Mouse (Mus musculus) ES-Bruce4 (cell line): ENCODE data around the gene Kpna2. TPM values are rescaled to one million over a fixed set of nuclear protein-coding genes. Genes with fewer than 3 reads are reported as not detected.

ENCODE experiments used
- H3K27ac ChIP-seq: 2 replicates; pipeline ENCODE4 v1.5.1; 2012; ENCODE audit warnings: low read length, inconsistent platforms; ENCODE audit not compliant: insufficient read depth
- H3K27me3 ChIP-seq: 2 replicates; pipeline ENCODE4 v1.6.1; 2012; ENCODE audit warnings: mild to moderate bottlenecking, low read length, inconsistent platforms; ENCODE audit not compliant: control insufficient read depth, poor library complexity, insufficient read depth, severe bottlenecking
- H3K36me3 ChIP-seq: 2 replicates; pipeline ENCODE4 v1.6.1; 2012; ENCODE audit warnings: inconsistent platforms, mild to moderate bottlenecking, low read length, moderate library complexity; ENCODE audit not compliant: control insufficient read depth, poor library complexity, insufficient read depth, severe bottlenecking
- H3K4me1 ChIP-seq: one replicate; pipeline ENCODE4 v1.8.1; 2011; ENCODE audit warnings: low read length; ENCODE audit not compliant: control insufficient read depth, insufficient read depth
- H3K4me3 ChIP-seq: 2 replicates; pipeline ENCODE4 v1.5.1; 2011; ENCODE audit warnings: low read depth, mild to moderate bottlenecking, low read length
- H3K9ac ChIP-seq: 2 replicates; pipeline ENCODE4 v1.6.1; 2012; ENCODE audit warnings: low read depth, mild to moderate bottlenecking, inconsistent platforms; ENCODE audit not compliant: poor library complexity, severe bottlenecking
- H3K9me3 ChIP-seq: replicated peaks from 2 replicates; pipeline ENCODE4 v1.6.1; 2012; ENCODE audit warnings: mild to moderate bottlenecking, low read length, inconsistent platforms; ENCODE audit not compliant: control insufficient read depth, poor library complexity, insufficient read depth, severe bottlenecking
- CTCF ChIP-seq: IDR thresholded peaks from one replicate; pipeline ENCODE4 v1.8.1; 2011; ENCODE audit warnings: low read depth, low read length
- EP300 ChIP-seq: IDR thresholded peaks from 2 replicates; pipeline ENCODE4 v1.6.1; 2011; ENCODE audit warnings: low read depth, low read length; ENCODE audit not compliant: insufficient read depth
- POLR2A ChIP-seq: IDR thresholded peaks from one replicate; pipeline ENCODE4 v1.8.1; 2011; ENCODE audit warnings: low read length; ENCODE audit not compliant: insufficient read depth
- polyA plus RNA-seq: library from polyadenylated mRNA; stranded (reverse); fragments of >200 nt; gene quantifications from 2 replicates; pipeline ENCODE4 v1.2.4, GENCODE M21; 2011; ENCODE audit warnings: low read depth; ENCODE audit not compliant: missing spikeins, insufficient read depth, insufficient read length

The Kpna2 gene
- polyA plus RNA-seq, 1 experiment = 487 TPM

- no peak overlapping the region for H3K9ac ChIP-seq
- H3K36me3 ChIP-seq = no peaks in the 10 kb centered on the region
- no peak overlapping the region for H3K4me3 ChIP-seq
- no peaks in the 10 kb centered on the region; the same call in 1 of the 2 replicates for H3K27me3 ChIP-seq
- no peaks in the 10 kb centered on the region for H3K9me3 ChIP-seq
- no peak for TF ChIP-seq CTCF
- no peak for TF ChIP-seq POLR2A
- no peak for TF ChIP-seq EP300
- H3K27ac ChIP-seq = no peak overlapping the region
- no peaks in the 10 kb centered on the region for H3K4me1 ChIP-seq
These were observed 44.8 kb downstream of the Kpna2 start for GRCm38 (mm10) chr11:106954566-106954965.

GRCm38 (mm10) chr11:106954116-106954515 is 45.2 kb downstream of the Kpna2 start:
- H3K9me3 ChIP-seq = no peaks in the 10 kb centered on the region
- H3K4me3 ChIP-seq = no peak overlapping the region

More at GRCm38 (mm10) chr11:106954116-106954515, 45.2 kb downstream of the Kpna2 start:
- H3K27ac ChIP-seq = no peak overlapping the region
- H3K36me3 ChIP-seq = no peaks in the 10 kb centered on the region
- H3K9ac ChIP-seq = no peak overlapping the region
- no peaks in the 10 kb centered on the region for H3K4me1 ChIP-seq
- H3K27me3 ChIP-seq = no peaks in the 10 kb centered on the region; the same call in 1 of the 2 replicates
- TF ChIP-seq POLR2A (no peak), CTCF (no peak), EP300 (no peak)

Other genes with a start within 250 kb of the Kpna2 start
- gene Pecam1, start 248.9 kb downstream of the Kpna2 start, polyA plus RNA-seq = 21.6 and 24.3 TPM in 2 replicates
- gene Milr1, start 248.3 kb downstream of the Kpna2 start, polyA plus RNA-seq = 0.40 and 1.2 TPM in 2 replicates
- gene Polg2, start 220.0 kb downstream of the Kpna2 start, polyA plus RNA-seq = 11.9 and 12.3 TPM in 2 replicates
- gene Ddx5, start 210.4 kb downstream of the Kpna2 start, polyA plus RNA-seq = 910 and 946 TPM in 2 replicates
- gene Cep95, start 210.3 kb downstream of the Kpna2 start, polyA plus RNA-seq = 29.5 and 30.6 TPM in 2 replicates
- 50.1 and 50.2 TPM in 2 replicates for gene Smurf2, start 78.8 kb downstream of the Kpna2 start, polyA plus RNA-seq
- 1.4 and 3.0 TPM in 2 replicates for gene 1810010H24Rik, start 26.1 kb upstream of the Kpna2 start, polyA plus RNA-seq
- 101 and 108 TPM in 2 replicates for gene Bptf, start 132.6 kb upstream of the Kpna2 start, polyA plus RNA-seq
- gene Nol11, start 189.8 kb upstream of the Kpna2 start, polyA plus RNA-seq = 93.5 and 93.7 TPM in 2 replicates